Mouse (Mus musculus): ENCODE measurements at regions not wholly inside any gene's neighbourhood (a gene's known extent, or its start where the extent isn't known, plus 50 kb on each side); places are given as distances from the start of the nearest gene placed in this dataset.

GRCm38 (mm10) chrX:99531154-99531553 is 60.1 kb upstream of the Pja1 start:
- Histone ChIP-seq H3K27ac (ENCODE audit: insufficient read depth, low read depth, low read length) (no peak overlapping the region), H3K27me3 (replicated peaks; ENCODE audit: control insufficient read depth, insufficient read depth, low read length) (no peaks in the 10 kb centered on the region), H3K4me1 (ENCODE audit: control insufficient read depth, insufficient read depth, low read length) (peaks cover 3% of the 10 kb centered on the region; the same call in 1 of the 2 replicates), H3K4me3 (ENCODE audit: insufficient read depth, low read depth, low read length) (no peak overlapping the region), H3K36me3 (ENCODE audit: control insufficient read depth, insufficient read depth, low read length) (no peaks in the 10 kb centered on the region)
- DNase-seq: peak; percentile 60
- no peak for TF ChIP-seq POLR2A (IDR thresholded peaks at IDR 0.05; ENCODE audit: low read depth, low read length)
- TF ChIP-seq CTCF (conservative IDR thresholded peaks at IDR 0.05; ENCODE audit: insufficient read depth, insufficient read length, low read depth, low read length): no peak
- 11% methylated on average over 3 of the region's 3 CpGs for WGBS

GRCm38 (mm10) chrX:99530511-99530910 is 59.4 kb upstream of the Pja1 start:
- DNase-seq: no peak
- no peak for TF ChIP-seq POLR2A (IDR thresholded peaks at IDR 0.05; ENCODE audit: low read depth, low read length)
- no peak for TF ChIP-seq CTCF (conservative IDR thresholded peaks at IDR 0.05; ENCODE audit: insufficient read depth, insufficient read length, low read depth, low read length)
- H3K36me3 ChIP-seq (ENCODE audit: control insufficient read depth, insufficient read depth, low read length): no peaks in the 10 kb centered on the region
- H3K27me3 ChIP-seq (replicated peaks; ENCODE audit: control insufficient read depth, insufficient read depth, low read length): no peaks in the 10 kb centered on the region
- peaks cover 3% of the 10 kb centered on the region; the same call in 1 of the 2 replicates for H3K4me1 ChIP-seq (ENCODE audit: control insufficient read depth, insufficient read depth, low read length)
- 53% methylated on average over 6 of the region's 7 CpGs for WGBS
- H3K4me3 ChIP-seq (ENCODE audit: insufficient read depth, low read depth, low read length): no peak overlapping the region
- H3K27ac ChIP-seq (ENCODE audit: insufficient read depth, low read depth, low read length): no peak overlapping the region

- TF ChIP-seq POLR2A (IDR thresholded peaks at IDR 0.05; ENCODE audit: low read depth, low read length) (no peak), CTCF (conservative IDR thresholded peaks at IDR 0.05; ENCODE audit: insufficient read depth, insufficient read length, low read depth, low read length) (no peak)
- WGBS: 18% methylated on average over 6 of the region's 6 CpGs
- Histone ChIP-seq H3K27me3 (replicated peaks; ENCODE audit: control insufficient read depth, insufficient read depth, low read length) (no peaks in the 10 kb centered on the region), H3K4me3 (ENCODE audit: insufficient read depth, low read depth, low read length) (no peak overlapping the region), H3K36me3 (ENCODE audit: control insufficient read depth, insufficient read depth, low read length) (no peaks in the 10 kb centered on the region), H3K4me1 (ENCODE audit: control insufficient read depth, insufficient read depth, low read length) (no peaks in the 10 kb centered on the region), H3K27ac (ENCODE audit: insufficient read depth, low read depth, low read length) (no peak overlapping the region)
- no peak for DNase-seq
Measured at GRCm38 (mm10) chrX:99523306-99523705, 52.2 kb upstream of the Pja1 start.

- H3K27me3 ChIP-seq (replicated peaks; ENCODE audit: control insufficient read depth, insufficient read depth, low read length): no peaks in the 10 kb centered on the region
- peak; percentile 79 for TF ChIP-seq CTCF (conservative IDR thresholded peaks at IDR 0.05; ENCODE audit: insufficient read depth, insufficient read length, low read depth, low read length)
- no peak for TF ChIP-seq POLR2A (IDR thresholded peaks at IDR 0.05; ENCODE audit: low read depth, low read length)
- H3K4me1 ChIP-seq (ENCODE audit: control insufficient read depth, insufficient read depth, low read length): no peaks in the 10 kb centered on the region
- H3K36me3 ChIP-seq (ENCODE audit: control insufficient read depth, insufficient read depth, low read length): no peaks in the 10 kb centered on the region
- no peak overlapping the region for H3K27ac ChIP-seq (ENCODE audit: insufficient read depth, low read depth, low read length)
- 11% methylated on average over 5 of the region's 5 CpGs for WGBS
- H3K4me3 ChIP-seq (ENCODE audit: insufficient read depth, low read depth, low read length): no peak overlapping the region
- DNase-seq: peak; percentile 61
Measured at GRCm38 (mm10) chrX:99522830-99523229, 51.8 kb upstream of the Pja1 start.

GRCm38 (mm10) chrX:99522289-99522688 is 51.2 kb upstream of the Pja1 start:
- WGBS: 71% methylated on average over 11 of the region's 11 CpGs
- DNase-seq: no peak

GRCm38 (mm10) chrX:99521866-99522265 is 50.8 kb upstream of the Pja1 start:
- H3K27ac ChIP-seq (ENCODE audit: insufficient read depth, low read depth, low read length): no peak overlapping the region
- DNase-seq: no peak
- no peaks in the 10 kb centered on the region for H3K27me3 ChIP-seq (replicated peaks; ENCODE audit: control insufficient read depth, insufficient read depth, low read length)
- TF ChIP-seq CTCF (conservative IDR thresholded peaks at IDR 0.05; ENCODE audit: insufficient read depth, insufficient read length, low read depth, low read length) (no peak), POLR2A (IDR thresholded peaks at IDR 0.05; ENCODE audit: low read depth, low read length) (no peak)
- no peaks in the 10 kb centered on the region for H3K36me3 ChIP-seq (ENCODE audit: control insufficient read depth, insufficient read depth, low read length)
- H3K4me1 ChIP-seq (ENCODE audit: control insufficient read depth, insufficient read depth, low read length): no peaks in the 10 kb centered on the region
- no peak overlapping the region for H3K4me3 ChIP-seq (ENCODE audit: insufficient read depth, low read depth, low read length)
- WGBS: 89% methylated on average over 7 of the region's 7 CpGs

More at GRCm38 (mm10) chrX:99522289-99522688, 51.2 kb upstream of the Pja1 start:
- Histone ChIP-seq H3K4me1 (ENCODE audit: control insufficient read depth, insufficient read depth, low read length) (no peaks in the 10 kb centered on the region), H3K27ac (ENCODE audit: insufficient read depth, low read depth, low read length) (no peak overlapping the region), H3K27me3 (replicated peaks; ENCODE audit: control insufficient read depth, insufficient read depth, low read length) (no peaks in the 10 kb centered on the region), H3K4me3 (ENCODE audit: insufficient read depth, low read depth, low read length) (no peak overlapping the region), H3K36me3 (ENCODE audit: control insufficient read depth, insufficient read depth, low read length) (no peaks in the 10 kb centered on the region)
- no peak for TF ChIP-seq POLR2A (IDR thresholded peaks at IDR 0.05; ENCODE audit: low read depth, low read length)
- TF ChIP-seq CTCF (conservative IDR thresholded peaks at IDR 0.05; ENCODE audit: insufficient read depth, insufficient read length, low read depth, low read length): no peak
